Mouse (Mus musculus): ENCODE measurements around the gene Acvr1. TPM values are rescaled to one million over a fixed set of nuclear protein-coding genes. Genes with fewer than 3 reads are reported as not detected.

Gene Acvr1
- polyA plus RNA-seq, 1 experiment from 2014 or later, result 10.5 TPM

GRCm38 (mm10) chr2:58377417-58378130 lies 189.4 kb downstream of the Acvr1 start:
- Histone ChIP-seq H3K27me3 (ENCODE audit: control insufficient read depth, insufficient read depth, low read length) (no peaks in the 10 kb centered on the region), H3K4me1 (ENCODE audit: control insufficient read depth, insufficient read depth, low read length) (no peaks in the 10 kb centered on the region), H3K9me3 (ENCODE audit: control insufficient read depth, low read depth, low read length) (peaks cover 5% of the 10 kb centered on the region; the same call in 1 of the 2 replicates), H3K4me2 (replicated peaks; ENCODE audit: low read depth, low read length) (no peak overlapping the region), H3K9ac (replicated peaks; ENCODE audit: low read depth, low read length) (no peak overlapping the region), H3K27ac (ENCODE audit: low read length) (no peak overlapping the region), H3K36me3 (ENCODE audit: control insufficient read depth, insufficient read depth, low read length) (no peaks in the 10 kb centered on the region), H3K4me3 (ENCODE audit: low read depth, low read length) (no peak overlapping the region)
- no peak for ATAC-seq (ENCODE audit: insufficient number of reproducible peaks, insufficient read depth, low FRiP score, low read depth)
- WGBS, result 71% methylated on average over 9 of the region's 9 CpGs

DNA sequence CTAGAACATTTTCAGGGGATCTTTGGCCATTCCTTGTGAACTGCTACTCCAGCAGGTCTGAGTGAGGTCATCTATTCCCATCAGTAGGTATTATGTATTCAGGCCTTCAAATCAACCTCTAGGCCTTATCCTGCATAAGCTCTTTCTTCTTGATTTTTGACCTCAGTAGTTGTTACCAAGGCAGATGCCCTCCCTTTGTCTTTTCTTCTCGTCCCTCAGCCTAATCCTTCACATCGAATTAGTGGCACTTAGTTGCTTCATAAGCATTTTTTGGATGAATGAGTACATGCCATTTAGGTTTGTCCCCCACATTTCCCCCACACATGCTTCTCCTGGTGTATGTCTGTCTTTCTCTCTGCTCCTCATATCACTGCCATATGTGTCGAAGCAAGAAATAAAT lies 200.8 kb downstream of the Acvr1 start:
- 85% methylated on average over 3 of the region's 3 CpGs for WGBS
- Histone ChIP-seq H3K4me3 (ENCODE audit: low read depth, low read length) (no peak overlapping the region), H3K4me1 (ENCODE audit: control insufficient read depth, insufficient read depth, low read length) (no peaks in the 10 kb centered on the region)

GRCm38 (mm10) chr2:58361361-58362046 lies 205.5 kb downstream of the Acvr1 start:
- H3K9ac ChIP-seq (replicated peaks; ENCODE audit: low read depth, low read length), result no peak overlapping the region
- peaks cover 5% of the 10 kb centered on the region; the same call in 1 of the 2 replicates for H3K4me1 ChIP-seq (ENCODE audit: control insufficient read depth, insufficient read depth, low read length)
- H3K4me3 ChIP-seq (ENCODE audit: low read depth, low read length), result no peak overlapping the region
- H3K27me3 ChIP-seq (ENCODE audit: control insufficient read depth, insufficient read depth, low read length), result no peaks in the 10 kb centered on the region
- H3K4me2 ChIP-seq (replicated peaks; ENCODE audit: low read depth, low read length), result no peak overlapping the region
- no peak overlapping the region for H3K27ac ChIP-seq (ENCODE audit: low read length)
- no peaks in the 10 kb centered on the region for H3K36me3 ChIP-seq (ENCODE audit: control insufficient read depth, insufficient read depth, low read length)
- 90% methylated on average over 3 of the region's 3 CpGs for WGBS
- ATAC-seq (ENCODE audit: insufficient number of reproducible peaks, insufficient read depth, low FRiP score, low read depth), result no peak
- no peaks in the 10 kb centered on the region for H3K9me3 ChIP-seq (ENCODE audit: control insufficient read depth, low read depth, low read length)

More for the DNA sequence above, 200.8 kb downstream of the Acvr1 start:
- no peak overlapping the region for H3K4me2 ChIP-seq (replicated peaks; ENCODE audit: low read depth, low read length)
- no peak overlapping the region for H3K9ac ChIP-seq (replicated peaks; ENCODE audit: low read depth, low read length)
- H3K36me3 ChIP-seq (ENCODE audit: control insufficient read depth, insufficient read depth, low read length), result no peaks in the 10 kb centered on the region
- no peak for ATAC-seq (ENCODE audit: insufficient number of reproducible peaks, insufficient read depth, low FRiP score, low read depth)
- H3K27me3 ChIP-seq (ENCODE audit: control insufficient read depth, insufficient read depth, low read length), result no peaks in the 10 kb centered on the region
- no peaks in the 10 kb centered on the region for H3K9me3 ChIP-seq (ENCODE audit: control insufficient read depth, low read depth, low read length)
- no peak overlapping the region for H3K27ac ChIP-seq (ENCODE audit: low read length)

DNA sequence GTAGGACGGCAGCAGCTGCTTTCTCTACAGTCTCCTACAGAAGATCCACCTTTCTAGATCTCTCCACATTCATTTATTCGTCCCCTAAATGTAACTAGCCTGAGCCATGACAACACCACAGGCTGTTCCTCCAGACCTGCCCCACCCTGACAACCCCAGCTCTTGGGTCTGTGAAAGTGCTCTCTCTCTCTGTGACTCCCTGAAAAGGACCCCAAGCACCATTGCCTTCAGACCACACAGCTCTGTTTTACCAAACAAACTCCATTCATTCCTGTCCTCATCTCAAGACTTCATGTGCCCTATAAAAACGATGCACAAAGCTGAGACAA lies 208.9 kb downstream of the Acvr1 start:
- peak overlapping the region; percentile 49 for H3K4me3 ChIP-seq (ENCODE audit: low read depth, low read length)
- H3K27ac ChIP-seq (ENCODE audit: low read length), result no peak overlapping the region
- 13% methylated on average over 3 of the region's 3 CpGs for WGBS
- H3K4me1 ChIP-seq (ENCODE audit: control insufficient read depth, insufficient read depth, low read length), result peaks cover 5% of the 10 kb centered on the region; the same call in 1 of the 2 replicates
- H3K4me2 ChIP-seq (replicated peaks; ENCODE audit: low read depth, low read length), result peak overlapping the region; percentile 97
- H3K9ac ChIP-seq (replicated peaks; ENCODE audit: low read depth, low read length), result 0 out of 2 replicates have a peak overlapping the region, but pooled peaks have one; percentile 18
- no peaks in the 10 kb centered on the region for H3K9me3 ChIP-seq (ENCODE audit: control insufficient read depth, low read depth, low read length)
- 0 out of 2 replicates have a peak, but pooled peaks have one; percentile 34 for ATAC-seq (ENCODE audit: insufficient number of reproducible peaks, insufficient read depth, low FRiP score, low read depth)
- no peaks in the 10 kb centered on the region for H3K36me3 ChIP-seq (ENCODE audit: control insufficient read depth, insufficient read depth, low read length)
- H3K27me3 ChIP-seq (ENCODE audit: control insufficient read depth, insufficient read depth, low read length), result no peaks in the 10 kb centered on the region

- peak within 1 kb of the TSS; percentile 49 for H3K4me3 ChIP-seq (ENCODE audit: low read depth, low read length)
- H3K9me3 ChIP-seq (ENCODE audit: control insufficient read depth, low read depth, low read length), result no peaks in the 10 kb centered on the region
- no peaks in the 10 kb centered on the region for H3K27me3 ChIP-seq (ENCODE audit: control insufficient read depth, insufficient read depth, low read length)
- H3K4me1 ChIP-seq (ENCODE audit: control insufficient read depth, insufficient read depth, low read length), result peaks cover 5% of the 10 kb centered on the region; the same call in 1 of the 2 replicates
- under 1% methylated on average over 63 of the region's 65 CpGs for WGBS
- ATAC-seq (ENCODE audit: insufficient number of reproducible peaks, insufficient read depth, low FRiP score, low read depth), result peak; percentile 77
- H3K9ac ChIP-seq (replicated peaks; ENCODE audit: low read depth, low read length), result peak within 1 kb of the TSS; percentile 18; the same call in 1 of the 2 replicates
- H3K36me3 ChIP-seq (ENCODE audit: control insufficient read depth, insufficient read depth, low read length), result no peaks in the 10 kb centered on the region
- no peak within 1 kb of the TSS for H3K27ac ChIP-seq (ENCODE audit: low read length)
- peak within 1 kb of the TSS; percentile 97 for H3K4me2 ChIP-seq (replicated peaks; ENCODE audit: low read depth, low read length)
These were observed 209.4 kb downstream of the Acvr1 start, which contains the start of gene Acvr1c for GRCm38 (mm10) chr2:58357414-58358131. Gene Acvr1c (minus strand): TSS chr2:58357895.

DNA sequence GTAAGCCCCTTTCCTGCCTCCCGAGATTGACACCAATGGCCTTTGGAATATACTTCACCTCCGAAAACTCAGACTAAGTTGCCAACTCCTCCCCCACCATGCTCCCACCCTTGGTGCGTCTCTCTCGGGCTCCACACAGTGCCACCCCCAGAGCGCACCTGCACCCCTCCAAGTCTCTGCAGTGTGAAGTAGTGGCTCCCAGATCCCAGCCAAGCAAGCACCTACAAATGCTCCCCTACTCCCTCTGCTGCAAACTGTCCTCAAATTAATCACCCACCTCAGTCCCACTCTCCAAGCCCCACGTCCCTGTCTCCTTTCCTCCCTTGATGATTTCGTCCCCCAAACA lies 209.9 kb downstream of the Acvr1 start:
- Histone ChIP-seq H3K9me3 (ENCODE audit: control insufficient read depth, low read depth, low read length) (no peaks in the 10 kb centered on the region), H3K4me3 (ENCODE audit: low read depth, low read length) (peak overlapping the region; percentile 49), H3K36me3 (ENCODE audit: control insufficient read depth, insufficient read depth, low read length) (no peaks in the 10 kb centered on the region), H3K4me1 (ENCODE audit: control insufficient read depth, insufficient read depth, low read length) (peaks cover 5% of the 10 kb centered on the region; the same call in 1 of the 2 replicates), H3K27me3 (ENCODE audit: control insufficient read depth, insufficient read depth, low read length) (no peaks in the 10 kb centered on the region), H3K9ac (replicated peaks; ENCODE audit: low read depth, low read length) (no peak overlapping the region), H3K27ac (ENCODE audit: low read length) (no peak overlapping the region), H3K4me2 (replicated peaks; ENCODE audit: low read depth, low read length) (peak overlapping the region; percentile 97)
- ATAC-seq (ENCODE audit: insufficient number of reproducible peaks, insufficient read depth, low FRiP score, low read depth), result peak; percentile 68; the same call in 1 of the 2 replicates
- WGBS, result 2% methylated on average over 7 of the region's 7 CpGs

DNA sequence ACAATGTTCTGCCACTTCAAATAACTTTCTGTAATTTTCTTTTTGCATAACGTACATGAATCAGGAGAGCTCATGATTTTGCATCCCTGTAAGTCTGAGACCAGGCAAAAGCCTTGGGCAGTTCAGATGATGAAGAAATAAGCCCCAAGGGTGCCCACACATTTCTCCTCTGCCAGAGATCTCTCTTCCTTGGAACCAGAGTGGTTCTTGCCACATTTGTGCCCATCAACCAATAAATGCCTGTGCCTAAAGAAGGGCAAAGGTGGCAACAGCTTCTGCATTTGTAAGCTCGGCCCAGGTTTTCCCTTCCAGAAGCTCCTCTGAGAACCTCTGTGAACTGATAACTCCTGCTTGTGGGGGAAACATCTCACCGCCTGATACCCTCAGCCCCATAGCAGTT lies 212.6 kb downstream of the Acvr1 start:
- Histone ChIP-seq H3K9me3 (ENCODE audit: control insufficient read depth, low read depth, low read length) (no peaks in the 10 kb centered on the region), H3K4me2 (replicated peaks; ENCODE audit: low read depth, low read length) (no peak overlapping the region), H3K27ac (ENCODE audit: low read length) (no peak overlapping the region), H3K36me3 (ENCODE audit: control insufficient read depth, insufficient read depth, low read length) (no peaks in the 10 kb centered on the region), H3K9ac (replicated peaks; ENCODE audit: low read depth, low read length) (no peak overlapping the region), H3K4me1 (ENCODE audit: control insufficient read depth, insufficient read depth, low read length) (peaks cover 5% of the 10 kb centered on the region; the same call in 1 of the 2 replicates), H3K27me3 (ENCODE audit: control insufficient read depth, insufficient read depth, low read length) (no peaks in the 10 kb centered on the region), H3K4me3 (ENCODE audit: low read depth, low read length) (no peak overlapping the region)
- ATAC-seq (ENCODE audit: insufficient number of reproducible peaks, insufficient read depth, low FRiP score, low read depth), result no peak
- WGBS, result 91% methylated on average over 3 of the region's 3 CpGs

DNA sequence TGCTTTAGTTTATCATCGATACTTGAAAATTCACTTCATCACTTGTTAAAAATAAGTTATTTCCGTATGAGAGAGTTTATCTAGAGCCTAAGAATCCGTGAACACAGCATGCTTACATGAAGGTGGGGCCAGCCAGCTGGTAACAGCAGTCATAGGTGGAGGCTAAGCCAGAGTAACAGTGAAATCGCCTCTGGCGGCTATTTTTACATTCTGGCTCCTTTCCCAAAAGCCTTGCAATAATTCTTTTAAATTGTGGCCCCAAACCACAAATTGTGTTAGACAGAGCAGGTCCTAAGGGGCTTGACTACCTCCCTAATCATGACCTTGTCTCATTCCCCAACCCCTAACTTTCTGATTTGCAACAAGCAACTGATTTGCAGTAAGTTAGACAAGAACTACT lies 214.1 kb downstream of the Acvr1 start:
- Histone ChIP-seq H3K4me2 (replicated peaks; ENCODE audit: low read depth, low read length) (no peak overlapping the region), H3K36me3 (ENCODE audit: control insufficient read depth, insufficient read depth, low read length) (no peaks in the 10 kb centered on the region), H3K27me3 (ENCODE audit: control insufficient read depth, insufficient read depth, low read length) (no peaks in the 10 kb centered on the region), H3K9ac (replicated peaks; ENCODE audit: low read depth, low read length) (no peak overlapping the region), H3K4me3 (ENCODE audit: low read depth, low read length) (no peak overlapping the region), H3K4me1 (ENCODE audit: control insufficient read depth, insufficient read depth, low read length) (peaks cover 5% of the 10 kb centered on the region; the same call in 1 of the 2 replicates), H3K9me3 (ENCODE audit: control insufficient read depth, low read depth, low read length) (no peaks in the 10 kb centered on the region), H3K27ac (ENCODE audit: low read length) (no peak overlapping the region)
- 62% methylated on average over 5 of the region's 5 CpGs for WGBS
- ATAC-seq (ENCODE audit: insufficient number of reproducible peaks, insufficient read depth, low FRiP score, low read depth), result no peak
